Comparison of ENCODE assay signal across 15 mouse cellular contexts in genomic region chr14:105584632-105585031, GRCm38 (mm10).
"Had no signal": no experiment of that assay in that cellular context is flagged by ENCODE, and none has a peak within 500 bp of the region (broad histone marks: within the 10 kb centered on the region; RNA-seq: fewer than 3 reads in every experiment).

No protein-coding gene starts in this region.

- H3K9ac ChIP-seq: liver, embryonic 15.5 days; neural tube, embryonic 12.5 days had no signal

- DNase-seq: kidney, adult 8-10 months; kidney, postnatal 25 days; layer of hippocampus, postnatal 36 days; lung, adult 2 months; lung, postnatal 10 days; midbrain, embryonic 14.5 days; thymus, adult 18-20 months; thymus, postnatal 14 days had no signal

- ATAC-seq: intestine, postnatal 0 days had no signal

- H3K4me1 ChIP-seq: liver, embryonic 15.5 days; neural tube, embryonic 12.5 days had no signal

- H3K36me3 ChIP-seq: liver, embryonic 15.5 days; midbrain, embryonic 10.5 days; neural tube, embryonic 12.5 days had no signal

- H3K4me3 ChIP-seq: liver, embryonic 15.5 days; midbrain, embryonic 10.5 days; myocyte; neural tube, embryonic 12.5 days had no signal

- H3K4me2 ChIP-seq: liver, embryonic 11.5 days; liver, embryonic 15.5 days; neural tube, embryonic 12.5 days had no signal

- H3K9me3 ChIP-seq: liver, embryonic 15.5 days; midbrain, embryonic 10.5 days; neural tube, embryonic 12.5 days had no signal

- H3K27me3 ChIP-seq: liver, embryonic 15.5 days; neural tube, embryonic 12.5 days had no signal

- H3K27ac ChIP-seq: liver, embryonic 15.5 days; macrophage; midbrain, embryonic 10.5 days; neural tube, embryonic 12.5 days had no signal
